ENCODE assay signal across 12 mouse cellular contexts in genomic region chr2:60807341-60808195, GRCm38 (mm10).
DNase-seq lines count a peak whose midpoint lies in the region; ATAC-seq lines count a peak whose summit lies in the region.
"Had no signal": no experiment of that assay in that cellular context is flagged by ENCODE, and none has a peak within 500 bp of the region (broad histone marks: within the 10 kb centered on the region; RNA-seq: fewer than 3 reads in every experiment).

No protein-coding gene starts in this region.

- no peak overlapping the region for H3K4me3 ChIP-seq in heart, embryonic 10.5 days
- no peak overlapping the region; the same call in 1 of the 2 replicates for H3K4me3 ChIP-seq in intestine, embryonic 16.5 days (ENCODE audit: low read length)
- H3K4me3 ChIP-seq in hindbrain, embryonic 14.5 days (replicated peaks; ENCODE audit: low read length), result no peak overlapping the region

- peaks cover 68% of the 10 kb centered on the region for H3K4me1 ChIP-seq in heart, embryonic 10.5 days
- peaks cover 34% of the 10 kb centered on the region for H3K4me1 ChIP-seq in intestine, embryonic 16.5 days (ENCODE audit: control insufficient read depth, insufficient read depth, low read length)
- peaks cover 6% of the 10 kb centered on the region; the same call in 1 of the 2 replicates for H3K4me1 ChIP-seq in hindbrain, embryonic 14.5 days (replicated peaks; ENCODE audit: control insufficient read depth, insufficient read depth, low read length)

- peaks cover 5% of the 10 kb centered on the region for H3K36me3 ChIP-seq in heart, embryonic 10.5 days
- no peaks in the 10 kb centered on the region for H3K36me3 ChIP-seq in intestine, embryonic 16.5 days (ENCODE audit: control insufficient read depth, insufficient read depth, low read length)
- H3K36me3 ChIP-seq in hindbrain, embryonic 14.5 days (replicated peaks; ENCODE audit: control insufficient read depth, insufficient read depth), result no peaks in the 10 kb centered on the region

- peak overlapping the region; percentile 47; the same call in 1 of the 2 replicates for H3K27ac ChIP-seq in heart, embryonic 10.5 days
- H3K27ac ChIP-seq in intestine, embryonic 16.5 days (ENCODE audit: low read length), result peak overlapping the region; percentile 81
- H3K27ac ChIP-seq in hindbrain, embryonic 14.5 days, result no peak overlapping the region

- H3K4me2 ChIP-seq in intestine, embryonic 16.5 days (ENCODE audit: low read depth, low read length), result peak overlapping the region; percentile 28; the same call in 1 of the 2 replicates
- no peak overlapping the region for H3K4me2 ChIP-seq in hindbrain, embryonic 14.5 days (replicated peaks)
- H3K4me2 ChIP-seq: midbrain, embryonic 11.5 days had no signal

- 71% methylated on average over 11 of the region's 11 CpGs for WGBS in heart, embryonic 10.5 days
- 55% methylated on average over 11 of the region's 11 CpGs for WGBS in intestine, embryonic 16.5 days
- 81% methylated on average over 11 of the region's 11 CpGs for WGBS in hindbrain, embryonic 14.5 days

- ATAC-seq in intestine, embryonic 16.5 days, result peak; percentile 85
- no peak for ATAC-seq in hindbrain, embryonic 14.5 days (ENCODE audit: low FRiP score)

- no peaks in the 10 kb centered on the region for H3K27me3 ChIP-seq in heart, embryonic 10.5 days (ENCODE audit: insufficient read depth, poor library complexity, severe bottlenecking)
- no peaks in the 10 kb centered on the region for H3K27me3 ChIP-seq in intestine, embryonic 16.5 days (replicated peaks; ENCODE audit: control insufficient read depth, insufficient read depth, low read length)
- no peaks in the 10 kb centered on the region for H3K27me3 ChIP-seq in hindbrain, embryonic 14.5 days (ENCODE audit: control insufficient read depth, insufficient read depth, low read length)

- H3K9ac ChIP-seq in intestine, embryonic 16.5 days (ENCODE audit: low read depth, low read length), result no peak overlapping the region
- H3K9ac ChIP-seq in hindbrain, embryonic 14.5 days, result no peak overlapping the region

- no peak for DNase-seq in heart, embryonic 10.5 days (ENCODE audit: low spot score)
- no peak for DNase-seq in heart, adult 8-10 months (ENCODE audit: low spot score)
- peak; percentile 64 for DNase-seq in 416B (ENCODE audit: low read depth)
- peak; percentile 28 to 51 for DNase-seq in adrenal gland, postnatal 36 days
- DNase-seq in right cerebral cortex, postnatal 10 days (ENCODE audit: low spot score in 2 of 2), result no peak
- DNase-seq in cerebellum, adult 8-10 months, result no peak
- no peak for DNase-seq in hindbrain, embryonic 14.5 days (ENCODE audit: low spot score)
- DNase-seq: kidney, adult 8-10 months; spleen, adult 18-20 months had no signal

- H3K9me3 ChIP-seq in heart, embryonic 10.5 days, result no peaks in the 10 kb centered on the region
- H3K9me3 ChIP-seq in intestine, embryonic 16.5 days (ENCODE audit: control insufficient read depth, low read length), result no peaks in the 10 kb centered on the region
- no peaks in the 10 kb centered on the region for H3K9me3 ChIP-seq in hindbrain, embryonic 14.5 days (ENCODE audit: control insufficient read depth, low read length)
- H3K9me3 ChIP-seq: G1E had no signal

Comparison
In these comparisons a context has a peak if more than half of its experiments do, and no peak if none do; other contexts are left out.
1. DNase-seq: peak in 416B (single experiment) and adrenal gland, postnatal 36 days (2 of 2); none in heart, embryonic 10.5 days (single experiment), heart, adult 8-10 months (single experiment), right cerebral cortex, postnatal 10 days (0 of 2), cerebellum, adult 8-10 months (single experiment) and hindbrain, embryonic 14.5 days (single experiment).